Mouse (Mus musculus) spleen, adult 2 months (tissue): ENCODE data around the gene C1qtnf9.

Experiments used
- CTCF ChIP-seq: fragments of 200-500 bp; IDR thresholded peaks from 2 replicates; pipeline ENCODE4 v1.5.1; 2011; ENCODE audit warnings: mild to moderate bottlenecking, inconsistent platforms; ENCODE audit not compliant: insufficient read depth, insufficient read length, insufficient replicate concordance; ENCODE audit errors: extremely low read depth
- POLR2A ChIP-seq: fragments of 200-500 bp; IDR thresholded peaks from 2 replicates; pipeline ENCODE4 v1.6.1; 2011; ENCODE audit warnings: low read depth, low read length, inconsistent platforms

GRCm38 (mm10) chr14:60770594-60770993 is 2.7 kb downstream of the C1qtnf9 start:
- no peak for TF ChIP-seq CTCF
- TF ChIP-seq POLR2A: no peak
